Mouse (Mus musculus) cerebellum, adult 9-11 months (tissue): ENCODE results near the gene Gnat1.

Experiments used
- DNase-seq: peaks from one replicate; pipeline ENCODE4 v3.0.0; 2022

Gene Gnat1

GRCm38 (mm10) chr9:107679501-107679900 lies at the start of gene Gnat1:
TSS of gene Gnat1 (minus strand) at chr9:107679712.
- DNase-seq, result no peak

DNA sequence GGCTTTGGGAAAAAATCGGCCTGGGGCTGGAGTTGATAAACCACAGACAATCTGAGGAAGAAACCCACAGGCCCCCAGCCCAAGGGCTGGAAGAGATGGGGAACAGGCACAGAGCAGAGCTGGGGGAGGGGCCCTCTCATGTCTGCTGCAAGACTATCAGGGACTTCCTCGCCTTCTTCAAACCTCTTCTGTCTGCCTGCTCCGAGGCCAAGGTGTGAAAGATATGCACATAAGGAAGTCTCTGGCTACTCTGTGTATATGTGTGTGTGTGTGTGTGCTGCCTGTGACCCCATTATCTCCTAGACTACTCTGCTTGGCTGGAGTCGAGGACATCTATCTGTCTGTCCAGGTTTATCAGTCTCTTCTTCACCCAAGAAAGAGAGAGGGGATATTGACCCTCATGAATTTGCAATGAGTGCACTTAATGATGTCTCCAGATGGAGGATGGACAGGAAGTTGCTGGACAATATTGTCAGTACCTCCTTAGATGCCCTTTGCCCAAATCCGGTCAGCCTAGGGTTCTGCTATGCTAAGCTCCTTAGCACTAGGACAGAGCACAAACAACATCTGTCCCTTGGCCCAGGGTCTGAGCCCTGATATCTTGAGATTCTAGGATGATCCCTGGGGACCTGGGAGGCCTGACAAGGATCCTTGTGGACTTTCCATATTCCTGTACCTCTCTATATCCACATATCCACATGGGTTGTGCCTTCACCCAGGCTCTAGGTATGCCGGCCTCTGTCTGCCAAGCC lies 49.6 kb upstream of the Gnat1 start:
- no peak for DNase-seq

GRCm38 (mm10) chr9:107727041-107727440 lies 47.5 kb upstream of the Gnat1 start:
- peak; percentile 5 for DNase-seq

DNA sequence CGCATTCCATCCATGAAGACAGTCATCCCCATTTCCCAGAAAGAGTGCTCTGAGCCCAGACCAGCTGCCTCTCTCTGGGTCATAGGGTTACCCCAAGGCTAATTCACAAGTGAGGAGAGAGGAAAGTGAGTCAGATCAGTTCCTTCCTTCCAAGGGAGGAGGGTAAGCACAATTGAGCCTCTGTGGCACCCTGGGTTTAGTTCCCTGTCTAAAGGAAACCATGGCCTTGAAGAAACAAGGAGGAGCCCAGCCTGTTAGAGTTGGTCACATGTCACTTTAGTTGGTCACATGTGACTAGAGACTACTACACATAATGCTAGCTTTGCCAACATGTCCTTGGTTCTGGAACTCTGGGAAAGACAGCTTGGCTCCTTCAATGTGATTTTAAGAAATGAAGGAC lies 45.3 kb upstream of the Gnat1 start:
- DNase-seq, result no peak

DNA sequence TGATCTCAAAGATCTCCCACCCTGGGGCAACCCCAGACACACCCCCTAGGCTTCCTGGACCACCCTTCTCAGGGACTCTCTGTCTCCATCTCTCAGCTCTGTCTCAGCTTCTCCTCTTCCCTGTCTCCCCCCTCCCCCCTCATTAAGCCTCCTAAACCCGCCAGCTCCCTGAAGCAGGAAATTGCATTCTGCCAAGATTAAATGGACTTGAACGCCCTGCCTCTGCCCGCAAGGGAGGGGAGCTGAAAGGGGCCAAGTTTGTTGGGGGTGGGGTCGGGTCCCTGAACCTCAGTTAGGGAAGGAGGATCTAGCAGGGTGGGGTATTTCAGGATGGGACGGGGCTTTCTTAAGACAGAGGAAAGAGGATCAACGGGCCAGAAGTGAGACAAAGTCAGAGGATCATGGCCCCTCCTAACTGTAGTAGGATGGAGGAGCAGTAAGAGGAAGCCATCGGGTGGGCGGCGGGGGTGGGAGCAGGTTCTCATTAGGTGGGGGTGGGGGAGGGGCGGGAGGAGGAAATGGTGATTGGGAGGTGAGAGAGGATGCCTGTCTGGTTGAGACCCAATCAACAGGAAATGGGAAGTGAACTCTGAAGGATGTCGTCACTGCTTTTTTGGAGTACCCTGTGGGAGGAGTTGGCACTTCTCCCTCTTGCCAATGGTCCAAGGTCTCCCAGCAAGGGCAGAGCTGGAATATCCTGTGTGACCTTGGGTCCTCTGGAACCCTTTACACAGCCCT lies 44.5 kb upstream of the Gnat1 start:
- DNase-seq, result peak; percentile 6

DNA sequence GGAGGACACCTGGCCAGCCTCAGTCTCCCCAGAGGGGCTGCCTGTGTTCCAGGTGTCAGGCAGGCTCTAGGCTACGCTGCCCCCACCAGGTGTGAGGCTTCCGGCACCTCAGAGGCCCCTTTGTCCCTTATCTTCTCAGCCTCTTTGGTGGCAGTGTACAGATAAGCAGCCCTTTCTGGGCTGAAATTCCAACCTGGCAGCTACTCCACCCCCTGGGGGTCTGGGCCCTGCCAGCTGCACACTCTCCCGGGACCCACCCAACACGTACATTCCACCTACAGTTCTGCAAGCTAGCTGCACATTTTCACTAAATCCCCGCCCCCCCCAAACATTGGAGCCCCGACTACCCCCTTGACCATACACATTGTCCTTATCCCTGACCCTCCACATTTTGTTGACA lies 43.8 kb upstream of the Gnat1 start:
- DNase-seq, result no peak

- no peak for DNase-seq
These were observed 39.4 kb upstream of the Gnat1 start for GRCm38 (mm10) chr9:107718781-107719540.

DNA sequence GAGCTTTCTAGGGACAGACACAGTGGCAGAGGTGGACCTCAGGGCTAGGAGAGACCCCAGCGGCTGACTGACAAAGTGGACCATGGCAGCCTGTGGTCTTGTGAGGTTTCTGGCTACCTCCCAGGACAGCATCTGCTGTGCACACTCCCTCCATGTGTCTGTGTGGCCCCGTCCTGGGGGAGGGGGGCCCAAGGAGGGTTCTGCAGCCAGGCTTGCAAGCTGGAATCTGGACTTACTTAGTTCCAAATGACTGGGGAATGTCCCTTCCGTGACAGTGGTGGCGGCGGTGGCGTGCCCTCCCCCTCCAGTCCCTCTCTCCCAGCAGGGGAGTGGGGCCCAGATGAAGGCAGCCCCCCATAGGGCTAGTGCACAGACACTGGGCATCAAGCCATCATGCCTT lies 37.4 kb upstream of the Gnat1 start:
- DNase-seq, result peak; percentile 49

GRCm38 (mm10) chr9:107715632-107716031 lies 36.1 kb upstream of the Gnat1 start:
- DNase-seq, result peak; percentile 71

DNA sequence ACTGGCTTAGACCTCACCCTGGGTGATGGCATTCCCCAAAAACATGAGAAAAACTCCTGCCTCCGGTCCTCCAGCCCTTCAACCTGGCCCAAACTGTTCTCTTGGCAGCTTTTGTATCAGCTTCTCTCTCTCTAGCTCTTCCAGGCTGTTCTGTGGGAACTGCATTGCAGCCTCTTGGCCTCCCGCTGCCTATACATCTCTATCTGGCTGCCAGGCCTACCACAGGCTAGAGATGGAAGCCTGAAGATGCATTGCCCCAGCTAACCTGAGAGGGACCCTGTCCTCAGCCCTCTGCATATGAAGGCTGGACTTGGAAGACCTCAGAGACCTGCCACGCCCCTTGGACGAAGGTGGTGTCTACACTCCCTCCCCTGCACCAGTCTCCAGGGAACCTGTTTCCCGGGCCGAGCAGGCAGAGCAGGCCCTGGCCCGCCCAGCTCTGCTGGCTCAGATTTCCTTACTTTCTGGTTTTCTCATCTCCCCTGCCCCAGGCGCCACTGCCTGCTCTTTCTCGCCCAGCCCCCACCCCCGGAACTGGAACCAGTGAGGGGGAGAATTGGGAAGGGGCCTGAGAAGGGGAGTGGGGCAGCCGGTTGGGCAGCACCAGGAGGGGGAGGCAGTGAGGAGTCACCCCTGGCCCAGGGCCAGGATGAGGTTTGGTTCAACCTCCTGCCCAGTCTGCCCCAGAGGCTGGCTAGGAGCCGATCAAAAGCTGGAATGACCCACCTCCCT lies 34.9 kb upstream of the Gnat1 start:
- DNase-seq, result peak; percentile 76

GRCm38 (mm10) chr9:107709697-107710483 lies 30.4 kb upstream of the Gnat1 start, which contains the start of gene Sema3f:
TSS of gene Sema3f (minus strand) at chr9:107710475.
- DNase-seq, result peak; percentile 88

- DNase-seq, result peak; percentile 52
These were observed 29.7 kb upstream of the Gnat1 start for GRCm38 (mm10) chr9:107709096-107709696.

GRCm38 (mm10) chr9:107708439-107709095 lies 29.1 kb upstream of the Gnat1 start:
- peak; percentile 59 for DNase-seq

- peak; percentile 57 for DNase-seq
These were observed 28.4 kb upstream of the Gnat1 start for GRCm38 (mm10) chr9:107707701-107708438.

GRCm38 (mm10) chr9:107706781-107707211 lies 27.3 kb upstream of the Gnat1 start:
- DNase-seq, result peak; percentile 48

GRCm38 (mm10) chr9:107703337-107704122 lies 24.0 kb upstream of the Gnat1 start:
- peak; percentile 52 for DNase-seq

DNA sequence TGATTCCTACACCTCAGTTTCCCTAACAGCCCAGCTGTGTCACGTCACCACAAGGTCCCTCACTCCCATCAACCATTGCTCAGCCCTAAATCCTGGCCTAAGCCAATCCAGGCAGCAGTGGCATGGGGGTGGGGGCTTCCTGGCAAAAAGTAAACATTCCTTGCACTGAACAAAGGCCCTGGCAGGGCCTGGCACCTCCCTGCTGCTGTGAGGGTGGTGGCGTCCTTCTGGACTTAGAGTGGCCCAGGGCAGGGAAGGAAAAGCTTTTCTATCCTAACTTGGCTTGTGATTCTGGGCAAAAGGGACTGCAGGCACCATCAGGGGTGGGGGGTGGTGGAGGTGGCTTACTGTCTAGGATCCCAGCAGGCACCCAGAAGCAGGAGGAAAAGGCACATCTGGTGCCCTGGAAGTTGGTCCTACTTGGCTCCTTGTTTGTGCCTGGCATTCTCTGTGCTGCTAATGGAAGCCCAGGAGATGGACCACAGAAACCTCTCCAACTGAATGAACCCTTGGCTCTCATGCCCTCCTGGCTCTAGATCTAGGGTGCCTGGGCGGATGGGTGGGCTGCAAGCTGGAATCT lies 23.2 kb upstream of the Gnat1 start:
- peak; percentile 43 for DNase-seq

- DNase-seq, result peak; percentile 90
These were observed 22.1 kb upstream of the Gnat1 start for GRCm38 (mm10) chr9:107701594-107701993.

GRCm38 (mm10) chr9:107700114-107700571 lies 20.6 kb upstream of the Gnat1 start:
- DNase-seq, result peak; percentile 50
